Mouse (Mus musculus): ENCODE data around the gene Chl1. TPM values are rescaled to one million over a fixed set of nuclear protein-coding genes. Genes with fewer than 3 reads are reported as not detected.

Gene Chl1
- polyA plus RNA-seq, 1 experiment from 2014 or later: 1.2 TPM

GRCm38 (mm10) chr6:103613714-103614113, 103.3 kb downstream of the Chl1 start:
- H3K4me1 ChIP-seq (ENCODE audit: control insufficient read depth, insufficient read depth, low read length): no peaks in the 10 kb centered on the region
- no peak overlapping the region for H3K4me3 ChIP-seq (ENCODE audit: low read length)
- 62% methylated on average over 3 of the region's 3 CpGs for WGBS
- H3K36me3 ChIP-seq (ENCODE audit: control insufficient read depth, insufficient read depth, low read length): no peaks in the 10 kb centered on the region
- no peak for ATAC-seq (ENCODE audit: low FRiP score, low TSS enrichment)
- H3K27me3 ChIP-seq (ENCODE audit: control insufficient read depth, insufficient read depth, low read length): no peaks in the 10 kb centered on the region
- H3K9ac ChIP-seq (ENCODE audit: low read depth, low read length): no peak overlapping the region
- H3K27ac ChIP-seq (ENCODE audit: low read depth, low read length): no peak overlapping the region
- H3K9me3 ChIP-seq (ENCODE audit: control insufficient read depth, low read length): no peaks in the 10 kb centered on the region
- no peak overlapping the region for H3K4me2 ChIP-seq (replicated peaks; ENCODE audit: low read depth, low read length)

GRCm38 (mm10) chr6:103615924-103616602, 105.7 kb downstream of the Chl1 start:
- H3K4me2 ChIP-seq (replicated peaks; ENCODE audit: low read depth, low read length): no peak overlapping the region
- H3K36me3 ChIP-seq (ENCODE audit: control insufficient read depth, insufficient read depth, low read length): no peaks in the 10 kb centered on the region
- H3K27me3 ChIP-seq (ENCODE audit: control insufficient read depth, insufficient read depth, low read length): no peaks in the 10 kb centered on the region
- no peak overlapping the region for H3K9ac ChIP-seq (ENCODE audit: low read depth, low read length)
- H3K27ac ChIP-seq (ENCODE audit: low read depth, low read length): no peak overlapping the region
- no peak overlapping the region for H3K4me3 ChIP-seq (ENCODE audit: low read length)
- 32% methylated on average over 3 of the region's 3 CpGs for WGBS
- no peaks in the 10 kb centered on the region for H3K4me1 ChIP-seq (ENCODE audit: control insufficient read depth, insufficient read depth, low read length)
- no peaks in the 10 kb centered on the region for H3K9me3 ChIP-seq (ENCODE audit: control insufficient read depth, low read length)
- ATAC-seq (ENCODE audit: low FRiP score, low TSS enrichment): 0 out of 2 replicates have a peak, but pooled peaks have one; percentile 55

GRCm38 (mm10) chr6:103620880-103621279, 110.5 kb downstream of the Chl1 start:
- no peaks in the 10 kb centered on the region for H3K36me3 ChIP-seq (ENCODE audit: control insufficient read depth, insufficient read depth, low read length)
- 71% methylated on average over 4 of the region's 4 CpGs for WGBS
- H3K4me1 ChIP-seq (ENCODE audit: control insufficient read depth, insufficient read depth, low read length): no peaks in the 10 kb centered on the region
- H3K9ac ChIP-seq (ENCODE audit: low read depth, low read length): no peak overlapping the region
- no peak for ATAC-seq (ENCODE audit: low FRiP score, low TSS enrichment)
- no peaks in the 10 kb centered on the region for H3K27me3 ChIP-seq (ENCODE audit: control insufficient read depth, insufficient read depth, low read length)
- no peaks in the 10 kb centered on the region for H3K9me3 ChIP-seq (ENCODE audit: control insufficient read depth, low read length)
- no peak overlapping the region for H3K27ac ChIP-seq (ENCODE audit: low read depth, low read length)
- H3K4me2 ChIP-seq (replicated peaks; ENCODE audit: low read depth, low read length): no peak overlapping the region
- no peak overlapping the region for H3K4me3 ChIP-seq (ENCODE audit: low read length)

GRCm38 (mm10) chr6:103622117-103622713, 111.8 kb downstream of the Chl1 start:
- WGBS: 72% methylated on average over 3 of the region's 3 CpGs
- Histone ChIP-seq H3K9me3 (ENCODE audit: control insufficient read depth, low read length) (no peaks in the 10 kb centered on the region), H3K27me3 (ENCODE audit: control insufficient read depth, insufficient read depth, low read length) (no peaks in the 10 kb centered on the region), H3K9ac (ENCODE audit: low read depth, low read length) (no peak overlapping the region), H3K27ac (ENCODE audit: low read depth, low read length) (no peak overlapping the region), H3K4me3 (ENCODE audit: low read length) (no peak overlapping the region), H3K36me3 (ENCODE audit: control insufficient read depth, insufficient read depth, low read length) (no peaks in the 10 kb centered on the region), H3K4me1 (ENCODE audit: control insufficient read depth, insufficient read depth, low read length) (no peaks in the 10 kb centered on the region), H3K4me2 (replicated peaks; ENCODE audit: low read depth, low read length) (no peak overlapping the region)
- ATAC-seq (ENCODE audit: low FRiP score, low TSS enrichment): no peak

- H3K9me3 ChIP-seq (ENCODE audit: control insufficient read depth, low read length): no peaks in the 10 kb centered on the region
- H3K4me2 ChIP-seq (replicated peaks; ENCODE audit: low read depth, low read length): no peak overlapping the region
- no peak for ATAC-seq (ENCODE audit: low FRiP score, low TSS enrichment)
- H3K4me1 ChIP-seq (ENCODE audit: control insufficient read depth, insufficient read depth, low read length): no peaks in the 10 kb centered on the region
- H3K27ac ChIP-seq (ENCODE audit: low read depth, low read length): no peak overlapping the region
- no peaks in the 10 kb centered on the region for H3K27me3 ChIP-seq (ENCODE audit: control insufficient read depth, insufficient read depth, low read length)
- no peak overlapping the region for H3K4me3 ChIP-seq (ENCODE audit: low read length)
- no peak overlapping the region for H3K9ac ChIP-seq (ENCODE audit: low read depth, low read length)
- H3K36me3 ChIP-seq (ENCODE audit: control insufficient read depth, insufficient read depth, low read length): no peaks in the 10 kb centered on the region
- WGBS: 26% methylated on average over 3 of the region's 3 CpGs
Measured at GRCm38 (mm10) chr6:103632856-103633255, 122.5 kb downstream of the Chl1 start.

- no peaks in the 10 kb centered on the region for H3K36me3 ChIP-seq (ENCODE audit: control insufficient read depth, insufficient read depth, low read length)
- no peaks in the 10 kb centered on the region for H3K9me3 ChIP-seq (ENCODE audit: control insufficient read depth, low read length)
- H3K27ac ChIP-seq (ENCODE audit: low read depth, low read length): no peak overlapping the region
- no peak overlapping the region for H3K4me2 ChIP-seq (replicated peaks; ENCODE audit: low read depth, low read length)
- ATAC-seq (ENCODE audit: low FRiP score, low TSS enrichment): no peak
- no peak overlapping the region for H3K4me3 ChIP-seq (ENCODE audit: low read length)
- 83% methylated on average over 1 of the region's 1 CpGs for WGBS
- H3K4me1 ChIP-seq (ENCODE audit: control insufficient read depth, insufficient read depth, low read length): no peaks in the 10 kb centered on the region
- H3K9ac ChIP-seq (ENCODE audit: low read depth, low read length): no peak overlapping the region
- H3K27me3 ChIP-seq (ENCODE audit: control insufficient read depth, insufficient read depth, low read length): no peaks in the 10 kb centered on the region
Measured at GRCm38 (mm10) chr6:103656778-103657177, 146.4 kb downstream of the Chl1 start.

- H3K4me1 ChIP-seq (ENCODE audit: control insufficient read depth, insufficient read depth, low read length): no peaks in the 10 kb centered on the region
- H3K27me3 ChIP-seq (ENCODE audit: control insufficient read depth, insufficient read depth, low read length): no peaks in the 10 kb centered on the region
- H3K4me2 ChIP-seq (replicated peaks; ENCODE audit: low read depth, low read length): no peak overlapping the region
- H3K27ac ChIP-seq (ENCODE audit: low read depth, low read length): no peak overlapping the region
- ATAC-seq (ENCODE audit: low FRiP score, low TSS enrichment): no peak
- no peak overlapping the region for H3K9ac ChIP-seq (ENCODE audit: low read depth, low read length)
- no peaks in the 10 kb centered on the region for H3K9me3 ChIP-seq (ENCODE audit: control insufficient read depth, low read length)
- no peaks in the 10 kb centered on the region for H3K36me3 ChIP-seq (ENCODE audit: control insufficient read depth, insufficient read depth, low read length)
- WGBS: 98% methylated on average over 2 of the region's 2 CpGs
- no peak overlapping the region for H3K4me3 ChIP-seq (ENCODE audit: low read length)
Measured at GRCm38 (mm10) chr6:103659173-103659572, 148.8 kb downstream of the Chl1 start.

- ATAC-seq (ENCODE audit: low FRiP score, low TSS enrichment): no peak
- Histone ChIP-seq H3K27ac (ENCODE audit: low read depth, low read length) (no peak overlapping the region), H3K4me1 (ENCODE audit: control insufficient read depth, insufficient read depth, low read length) (no peaks in the 10 kb centered on the region), H3K9ac (ENCODE audit: low read depth, low read length) (no peak overlapping the region), H3K36me3 (ENCODE audit: control insufficient read depth, insufficient read depth, low read length) (no peaks in the 10 kb centered on the region), H3K4me2 (replicated peaks; ENCODE audit: low read depth, low read length) (no peak overlapping the region), H3K27me3 (ENCODE audit: control insufficient read depth, insufficient read depth, low read length) (no peaks in the 10 kb centered on the region), H3K9me3 (ENCODE audit: control insufficient read depth, low read length) (no peaks in the 10 kb centered on the region), H3K4me3 (ENCODE audit: low read length) (no peak overlapping the region)
- WGBS: 84% methylated on average over 2 of the region's 2 CpGs
Measured at GRCm38 (mm10) chr6:103665206-103665605, 154.8 kb downstream of the Chl1 start.

- Histone ChIP-seq H3K27ac (ENCODE audit: low read depth, low read length) (no peak overlapping the region), H3K36me3 (ENCODE audit: control insufficient read depth, insufficient read depth, low read length) (no peaks in the 10 kb centered on the region), H3K9ac (ENCODE audit: low read depth, low read length) (no peak overlapping the region), H3K4me2 (replicated peaks; ENCODE audit: low read depth, low read length) (no peak overlapping the region), H3K4me1 (ENCODE audit: control insufficient read depth, insufficient read depth, low read length) (no peaks in the 10 kb centered on the region), H3K4me3 (ENCODE audit: low read length) (no peak overlapping the region), H3K27me3 (ENCODE audit: control insufficient read depth, insufficient read depth, low read length) (no peaks in the 10 kb centered on the region), H3K9me3 (ENCODE audit: control insufficient read depth, low read length) (no peaks in the 10 kb centered on the region)
- no peak for ATAC-seq (ENCODE audit: low FRiP score, low TSS enrichment)
- 90% methylated on average over 9 of the region's 9 CpGs for WGBS
Measured at GRCm38 (mm10) chr6:103665677-103666316, 155.4 kb downstream of the Chl1 start.
